Mouse (Mus musculus) spleen, adult 12 weeks (tissue): ENCODE results near the gene Acta2.

Experiments used
- DNase-seq: peaks from one replicate; pipeline ENCODE4 v3.0.0; 2022; ENCODE audit warnings: low spot score

The Acta2 gene

GRCm38 (mm10) chr19:34254880-34255681 lies at the start of gene Acta2:
Gene Acta2, minus strand, starts transcription at chr19:34255590.
- DNase-seq = no peak

- DNase-seq = no peak
These were observed 49.5 kb upstream of the Acta2 start for GRCm38 (mm10) chr19:34304917-34305316.

GRCm38 (mm10) chr19:34300430-34300829 lies 45.0 kb upstream of the Acta2 start:
- no peak for DNase-seq

DNA sequence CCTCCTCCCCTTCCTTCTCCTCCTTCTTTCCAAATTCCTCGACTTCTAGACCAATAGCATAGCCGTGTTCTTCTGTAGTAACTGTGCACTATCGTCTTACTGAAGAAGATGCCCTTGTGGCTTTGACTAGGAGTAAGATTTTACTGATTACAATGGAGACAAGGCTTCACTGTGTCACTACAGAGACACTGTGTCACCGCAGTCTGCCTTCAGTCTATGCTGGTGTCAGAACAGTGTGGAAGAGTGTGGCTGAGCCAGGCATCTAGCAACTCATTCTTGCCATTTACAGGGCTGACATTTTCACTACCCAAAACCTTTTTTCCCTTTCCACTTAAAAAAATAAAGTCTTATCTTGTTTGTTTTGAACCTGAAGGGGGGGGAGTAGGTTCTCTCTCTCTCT lies 43.8 kb upstream of the Acta2 start:
- DNase-seq = no peak

DNA sequence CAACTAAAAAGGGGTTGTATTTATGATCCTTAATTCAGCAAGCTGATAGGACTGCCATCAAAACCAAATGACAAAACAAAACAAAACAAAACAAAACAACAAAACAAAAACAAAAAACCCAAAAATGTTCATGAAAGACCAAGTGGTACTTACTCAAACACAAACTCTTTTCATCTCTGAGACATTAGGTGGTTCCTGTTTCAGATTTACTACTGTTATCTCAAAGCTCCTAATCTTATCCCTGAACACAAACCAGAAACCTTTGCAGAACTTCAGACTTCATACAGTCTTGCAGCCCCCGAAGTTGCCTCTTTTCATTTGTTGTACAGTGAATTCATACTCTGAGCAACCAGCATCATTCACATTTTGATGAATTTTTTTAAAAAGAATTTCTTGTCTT lies 43.1 kb upstream of the Acta2 start:
- no peak for DNase-seq

DNA sequence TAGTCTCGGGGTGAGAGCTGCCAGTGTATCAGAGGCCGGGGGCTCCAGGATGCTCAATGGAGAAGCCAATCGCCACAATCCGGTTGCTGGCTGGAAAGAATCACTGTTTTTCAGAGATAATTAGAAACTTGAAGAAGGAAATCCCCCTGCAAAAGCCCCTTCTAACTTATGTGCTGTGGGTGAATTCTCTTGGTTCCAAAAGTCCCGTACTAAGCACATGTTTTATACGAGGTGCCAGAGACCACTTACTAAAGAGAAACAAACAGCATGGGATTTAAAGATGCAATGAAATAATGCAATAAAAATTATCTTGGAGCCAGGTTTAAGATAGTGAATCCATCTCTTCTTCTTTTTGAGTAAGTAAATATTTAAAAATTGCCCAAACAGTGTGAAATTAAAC lies 40.1 kb upstream of the Acta2 start:
- DNase-seq = no peak

GRCm38 (mm10) chr19:34293376-34293947 lies 38.1 kb upstream of the Acta2 start:
- DNase-seq = no peak

DNA sequence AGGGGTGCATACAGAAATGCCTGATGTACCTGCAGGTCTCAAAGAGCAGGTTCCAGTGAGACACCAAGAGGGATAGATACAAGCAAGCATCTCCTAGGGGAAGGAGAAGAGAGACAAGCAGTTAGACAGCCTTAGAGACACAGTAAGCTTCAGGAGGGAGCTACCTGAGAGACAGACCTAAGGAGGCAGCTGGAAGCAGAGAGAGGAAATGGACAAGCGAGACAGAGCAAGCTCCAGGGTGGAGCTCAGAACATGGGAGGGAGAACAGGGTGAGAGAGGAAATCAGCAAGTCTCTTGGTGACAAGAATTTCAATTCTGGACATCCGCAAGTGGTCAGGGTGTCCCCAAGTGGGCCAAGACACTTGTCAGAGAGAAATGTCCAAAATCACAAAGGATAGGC lies 37.3 kb upstream of the Acta2 start:
- no peak for DNase-seq

GRCm38 (mm10) chr19:34291956-34292355 lies 36.6 kb upstream of the Acta2 start:
- no peak for DNase-seq

DNA sequence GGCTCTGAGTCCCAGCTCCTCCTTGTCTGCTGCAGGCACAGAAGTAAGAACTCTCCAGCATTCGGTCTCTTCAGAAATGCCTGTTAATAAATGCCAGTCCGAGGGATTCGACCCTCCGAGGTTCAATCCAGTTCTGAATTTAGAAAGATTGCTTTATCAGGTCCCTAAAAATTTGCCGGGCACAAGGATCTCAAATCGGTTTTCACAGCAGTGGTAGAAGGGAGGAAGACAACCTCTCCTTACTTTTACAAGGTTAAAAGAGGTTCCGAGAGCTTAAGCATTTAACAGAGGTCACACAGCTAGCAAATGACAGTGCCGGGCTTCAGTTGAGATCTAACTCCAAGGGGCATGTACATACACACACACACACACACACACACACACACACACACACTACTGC lies 36.0 kb upstream of the Acta2 start:
- DNase-seq = no peak

GRCm38 (mm10) chr19:34290872-34291341 lies 35.5 kb upstream of the Acta2 start:
- no peak for DNase-seq

DNA sequence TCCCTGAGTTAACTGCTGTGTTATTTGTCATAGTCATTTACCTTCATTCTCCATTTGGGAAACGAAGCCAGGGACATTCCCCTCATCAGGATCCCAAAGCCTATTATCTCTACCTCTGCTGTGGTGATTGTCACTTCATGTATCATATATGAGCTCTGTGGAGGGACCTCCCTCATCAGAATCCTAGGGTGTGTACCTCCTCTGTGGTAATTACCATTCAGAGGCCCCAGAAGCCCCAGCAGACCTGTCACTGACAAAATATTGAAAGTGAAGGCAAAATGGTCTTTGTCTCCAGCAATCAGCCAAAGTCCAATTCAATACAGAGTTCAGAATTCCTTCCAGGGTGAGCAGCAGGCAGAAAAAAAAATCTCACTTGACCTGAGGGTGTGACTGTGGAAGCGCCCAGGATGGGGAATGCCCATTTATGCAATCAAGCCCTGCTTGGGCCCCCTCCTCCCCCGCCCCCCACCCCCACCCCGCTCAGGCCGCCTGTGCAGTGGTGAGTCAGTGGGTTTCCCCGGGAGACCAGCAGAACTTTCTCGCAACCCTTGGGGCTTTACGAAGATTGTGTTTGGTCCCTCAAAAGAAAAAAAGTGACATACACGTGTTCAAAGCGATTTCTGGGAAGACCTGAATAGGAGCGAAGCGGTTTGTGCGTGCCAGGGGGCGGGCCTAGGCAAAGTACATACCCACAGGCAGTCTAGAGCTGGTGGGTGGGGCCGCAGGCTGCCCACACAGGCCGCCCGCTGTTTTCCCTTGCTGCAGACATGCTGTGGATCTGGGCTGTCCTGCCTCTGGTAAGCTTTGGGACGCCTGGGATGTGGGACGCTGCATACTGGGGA lies 34.8 kb upstream of the Acta2 start, which contains the start of gene Fas:
Gene Fas, plus strand, starts transcription at position 719 of the 842 bp plus-strand sequence.
- peak; percentile 36 for DNase-seq

DNA sequence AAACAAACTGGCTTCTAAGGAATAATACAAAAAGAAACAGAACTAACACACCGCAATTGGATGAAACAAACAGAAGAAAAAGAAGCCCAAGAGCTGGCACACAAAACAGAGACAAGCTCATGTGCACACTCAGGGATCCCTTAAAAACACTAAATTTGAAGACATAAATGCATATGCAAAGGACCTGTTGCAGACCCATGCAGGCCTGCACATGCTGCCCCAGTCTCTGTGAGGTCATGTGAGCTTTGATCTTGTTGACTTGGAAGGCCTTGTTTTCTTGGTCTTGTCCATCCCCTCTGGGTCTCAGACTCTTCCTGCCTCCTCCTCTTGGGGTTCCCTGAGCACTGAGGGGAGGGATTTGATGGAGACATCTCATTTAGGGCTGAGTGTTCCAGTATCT lies 33.3 kb upstream of the Acta2 start:
- no peak for DNase-seq

GRCm38 (mm10) chr19:34287656-34288415 lies 32.4 kb upstream of the Acta2 start:
- no peak for DNase-seq

GRCm38 (mm10) chr19:34287221-34287620 lies 31.8 kb upstream of the Acta2 start:
- no peak for DNase-seq

GRCm38 (mm10) chr19:34284826-34285225 lies 29.4 kb upstream of the Acta2 start:
- DNase-seq = no peak

- DNase-seq = no peak
These were observed 29.0 kb upstream of the Acta2 start for GRCm38 (mm10) chr19:34284383-34284782.

DNA sequence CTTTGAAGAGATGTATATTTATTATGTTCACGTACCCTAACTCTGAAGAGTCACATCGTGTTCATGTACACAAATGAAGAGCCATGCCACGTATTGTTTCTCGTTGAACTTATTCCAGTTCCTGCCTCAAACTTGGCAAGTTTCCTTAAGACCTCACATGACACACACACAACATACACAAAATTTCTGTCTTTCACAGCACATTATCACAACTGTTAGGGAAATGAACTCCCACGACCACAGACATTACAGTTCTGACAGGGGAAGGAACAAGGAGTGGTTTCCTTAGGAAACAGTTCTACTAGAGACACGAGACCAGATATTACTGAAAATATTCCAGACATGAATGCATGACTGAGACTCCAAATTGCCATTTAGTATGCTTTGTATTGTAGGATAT lies 28.2 kb upstream of the Acta2 start:
- DNase-seq = no peak

DNA sequence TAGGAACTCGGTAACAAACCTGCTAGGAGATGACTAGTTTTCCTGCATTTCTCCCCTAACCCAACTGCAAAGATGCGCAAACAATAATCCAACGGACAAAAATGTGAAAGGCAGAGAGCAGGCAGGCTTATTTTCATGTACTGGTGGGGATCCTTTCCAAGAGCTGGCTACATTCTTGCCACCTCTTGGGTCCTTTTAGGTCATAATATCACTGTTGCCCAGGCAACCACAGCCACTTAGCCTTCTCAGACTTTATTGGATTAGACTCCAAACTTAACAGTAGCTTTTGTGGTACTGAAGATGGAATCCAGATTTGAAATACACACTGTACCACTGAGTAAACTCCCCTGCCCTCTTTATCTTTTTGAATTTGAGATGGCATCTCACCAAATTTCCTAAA lies 22.7 kb upstream of the Acta2 start:
- DNase-seq = no peak

DNA sequence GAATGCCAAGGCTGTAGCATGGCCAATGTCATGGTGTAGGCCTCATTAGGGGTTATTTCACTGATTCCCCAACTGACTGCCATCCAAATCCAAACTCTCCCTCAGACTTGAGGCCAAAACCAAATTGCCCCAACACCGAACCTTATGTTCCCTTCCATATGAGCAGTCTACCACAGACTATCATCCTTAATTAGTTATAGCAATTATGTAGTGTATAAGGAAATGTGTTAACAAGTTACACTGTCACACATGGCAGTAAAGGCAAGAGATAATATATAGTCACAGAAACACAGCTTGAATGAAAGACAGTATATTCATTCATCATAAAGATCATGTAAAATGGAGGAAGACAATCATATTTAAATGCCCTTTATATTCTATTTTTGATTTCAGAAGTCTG lies 17.7 kb upstream of the Acta2 start:
- no peak for DNase-seq

DNA sequence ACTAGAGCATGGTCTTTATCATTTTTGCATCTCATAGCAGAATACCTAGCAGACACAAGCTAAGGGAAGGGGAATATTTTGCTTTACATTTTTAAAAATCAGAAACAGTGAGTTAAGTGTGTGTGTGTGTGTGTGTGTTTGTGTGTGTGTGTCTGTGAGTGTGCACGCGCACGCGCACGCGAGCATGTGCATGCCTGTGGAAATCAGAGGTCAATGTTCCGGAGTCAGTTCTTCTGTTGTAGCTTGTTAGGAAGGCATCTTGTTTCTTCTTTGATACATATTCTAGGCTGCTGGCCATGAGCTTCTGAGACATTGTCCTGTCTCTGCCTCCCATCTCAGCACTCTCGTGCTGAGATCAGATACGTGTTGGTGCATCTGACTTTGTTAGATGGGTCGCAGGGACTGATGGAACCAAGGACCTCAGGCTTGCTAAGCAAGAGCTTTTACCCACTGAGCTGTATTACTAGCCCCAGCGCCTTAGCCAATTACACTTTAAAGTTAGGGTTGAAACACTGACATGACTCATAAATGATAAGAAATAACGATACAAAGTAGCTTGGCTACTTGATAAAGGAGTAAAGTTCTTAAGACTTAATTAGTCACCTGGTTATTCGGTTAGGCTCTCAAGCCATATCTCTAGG lies 15.6 kb upstream of the Acta2 start:
- no peak for DNase-seq
